Mouse (Mus musculus) Muller cell, postnatal 12 days (primary cell): ENCODE data around the gene Acbd5.
A peak's percentile ranks its signal among the peaks of the same experiment; 100 is the strongest.
"Not testable (repeated sequence)": the region's sequence is repeated elsewhere in the genome, so short reads cannot be mapped to it uniquely, and the experiment has no call there.

Source experiments
- DNase-seq: peaks from one replicate; pipeline ENCODE4 v3.0.0-alpha.2; 2015; ENCODE audit errors: inconsistent ontology term

The Acbd5 gene

DNA sequence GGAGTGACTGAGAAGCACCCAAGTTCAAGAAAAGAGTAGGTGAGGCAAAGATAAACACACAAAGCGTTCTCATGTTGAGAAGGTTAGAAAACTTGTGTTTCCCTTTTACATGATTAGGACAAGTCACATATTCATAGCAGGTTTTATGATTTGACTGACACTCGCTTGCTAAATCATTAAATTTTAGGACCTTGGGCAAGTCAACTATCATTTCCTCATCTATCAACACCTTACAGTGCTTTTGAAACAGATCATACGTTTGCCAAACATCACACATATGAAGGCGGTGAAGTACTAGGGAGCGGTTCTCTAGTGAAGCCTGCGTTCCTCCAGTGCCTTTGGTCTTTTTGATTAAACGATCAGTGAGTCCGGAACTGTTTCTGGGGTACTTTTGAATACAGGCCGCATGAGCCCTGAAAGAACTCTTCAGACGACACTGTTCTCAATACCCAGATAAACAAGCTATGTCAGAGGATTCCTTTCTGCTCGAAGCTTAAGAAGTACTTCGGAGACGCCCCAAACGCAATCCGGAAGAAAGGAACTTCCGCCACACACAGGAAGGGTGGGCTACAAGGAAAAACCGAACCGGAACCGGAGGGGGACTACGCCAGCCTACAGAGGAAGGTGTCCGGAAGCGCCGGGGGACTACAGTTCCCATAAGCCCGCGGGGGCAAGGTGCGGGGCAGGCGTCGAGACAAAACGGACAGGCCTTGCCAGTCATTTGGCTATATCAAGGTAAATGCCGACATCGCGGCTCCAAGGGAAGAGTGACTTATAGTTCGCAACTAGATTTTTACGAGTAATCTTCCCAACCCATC is at the start of gene Acbd5:
Gene Acbd5 (plus strand): TSS at position 616 of the 818 bp plus-strand sequence.
- peak; percentile 98 for DNase-seq

DNA sequence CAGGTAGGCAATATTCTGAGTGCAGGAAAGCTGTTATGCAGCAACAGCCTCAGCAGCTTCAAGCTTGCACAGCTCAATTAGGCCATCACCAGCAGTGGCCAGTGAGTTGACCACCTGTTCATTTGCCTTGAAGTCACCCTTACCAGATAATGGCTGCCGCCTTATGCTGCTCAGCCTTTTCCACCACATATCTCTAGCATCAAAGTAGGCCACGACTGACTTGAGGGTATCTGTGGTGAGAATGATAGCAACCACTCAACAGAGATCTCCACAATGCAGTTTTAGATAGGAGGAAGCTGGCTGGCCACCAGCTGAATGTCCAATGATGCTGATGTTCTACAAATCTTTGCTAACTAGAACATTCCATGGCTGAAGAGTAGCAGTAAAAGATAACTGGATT is 48.8 kb upstream of the Acbd5 start:
- DNase-seq: no peak

DNA sequence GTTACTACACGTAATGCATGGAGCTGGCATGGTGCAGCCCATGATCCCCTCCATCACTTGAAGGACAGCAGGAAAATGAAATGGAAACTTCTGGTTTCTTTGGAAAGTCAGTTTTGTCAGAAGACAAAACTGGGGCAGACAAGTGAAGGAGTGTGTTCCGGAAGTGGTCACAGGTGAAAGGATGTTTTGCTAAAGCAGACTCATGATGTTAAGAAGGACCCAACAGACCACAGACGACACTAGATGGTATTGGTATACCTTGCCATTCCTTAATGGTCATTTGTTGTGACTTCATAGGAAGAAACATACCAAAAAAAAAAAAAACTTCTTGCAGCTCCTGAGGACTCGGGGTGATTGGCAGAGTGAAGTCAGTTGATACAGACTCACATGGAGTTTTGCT is 46.6 kb upstream of the Acbd5 start:
- DNase-seq: no peak

DNA sequence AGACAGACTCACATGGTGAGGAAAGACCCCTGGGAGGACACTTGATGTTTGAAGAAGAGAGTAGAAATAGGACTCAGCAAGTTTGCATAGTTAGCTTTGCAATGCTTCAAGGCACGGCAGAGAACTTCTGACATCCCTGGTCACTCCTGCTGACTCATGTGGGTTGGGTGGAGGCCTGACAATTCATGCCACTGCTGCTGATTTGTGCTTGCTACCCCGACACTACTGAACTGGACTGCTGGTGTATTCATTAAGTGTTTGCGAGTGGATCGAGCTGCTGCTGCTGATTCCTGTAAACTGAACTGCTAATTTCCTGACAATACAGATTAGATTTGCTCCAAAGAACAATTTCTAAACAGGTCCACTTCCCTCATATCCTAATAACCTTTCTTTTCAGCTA is 46.2 kb upstream of the Acbd5 start:
- peak; percentile 66 for DNase-seq

DNA sequence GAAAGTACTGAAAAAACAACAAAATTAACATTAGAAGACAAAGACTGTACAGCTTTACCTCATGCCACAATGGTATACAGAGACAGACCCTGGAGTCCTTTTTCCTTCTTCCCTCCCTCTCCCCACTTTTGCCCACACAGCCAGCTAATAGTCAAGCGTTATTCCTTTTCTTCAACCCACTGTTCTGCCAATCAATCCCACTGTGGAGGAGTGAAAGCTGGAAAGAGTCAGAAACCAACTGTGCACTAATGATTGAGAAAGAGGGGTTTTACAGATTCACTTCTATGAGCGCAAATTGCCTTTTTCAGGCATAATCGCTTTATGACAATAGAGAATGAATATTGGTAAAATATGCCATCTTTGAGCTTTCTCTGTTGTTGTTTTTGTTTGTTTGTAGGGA is 44.9 kb upstream of the Acbd5 start:
- DNase-seq: no peak

DNA sequence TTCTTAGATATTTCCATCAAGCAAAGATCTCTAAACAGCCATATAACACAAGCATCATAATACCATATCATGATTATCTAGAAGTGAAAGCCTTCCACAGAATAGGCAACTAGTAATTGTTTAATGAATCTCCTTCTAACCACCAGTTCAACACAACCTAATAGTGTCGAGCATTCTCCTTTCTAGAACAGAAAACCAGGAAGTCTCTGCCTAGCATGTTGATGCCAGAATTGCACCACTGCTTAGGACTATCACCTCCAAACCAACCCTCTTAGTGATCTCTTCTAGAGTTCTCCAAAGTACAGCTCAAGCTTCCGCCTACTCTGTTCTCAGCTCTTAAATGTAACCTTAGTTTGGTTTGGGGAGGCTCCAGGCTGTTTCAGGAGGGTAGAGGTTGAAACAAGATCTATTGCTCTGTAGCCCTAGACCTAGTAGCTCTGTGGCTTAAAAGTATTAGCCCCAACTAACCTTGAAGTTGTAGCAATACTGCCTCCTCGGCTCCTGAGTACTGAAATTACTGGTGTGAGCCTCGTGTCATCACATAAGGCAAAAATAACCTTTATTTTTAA is 44.2 kb upstream of the Acbd5 start:
- no peak for DNase-seq

DNA sequence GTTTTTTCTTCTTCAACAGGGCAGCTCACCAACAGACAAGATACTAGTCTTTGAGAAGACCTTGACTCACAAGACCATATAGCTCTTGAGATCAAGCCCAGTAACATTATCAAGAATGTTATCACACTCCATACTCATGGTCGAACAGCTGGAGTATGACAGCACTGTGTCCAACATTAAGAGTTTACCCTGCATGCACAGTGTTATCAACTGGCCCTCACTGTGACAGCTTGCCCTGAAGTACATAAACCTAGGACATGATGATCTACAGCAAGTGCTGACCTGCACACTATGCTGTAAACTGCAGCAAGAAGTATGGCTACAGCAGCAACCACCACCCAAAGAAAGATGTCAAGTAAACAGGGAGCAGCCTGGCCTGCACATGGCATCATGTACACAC is 41.6 kb upstream of the Acbd5 start:
- no peak for DNase-seq

DNA sequence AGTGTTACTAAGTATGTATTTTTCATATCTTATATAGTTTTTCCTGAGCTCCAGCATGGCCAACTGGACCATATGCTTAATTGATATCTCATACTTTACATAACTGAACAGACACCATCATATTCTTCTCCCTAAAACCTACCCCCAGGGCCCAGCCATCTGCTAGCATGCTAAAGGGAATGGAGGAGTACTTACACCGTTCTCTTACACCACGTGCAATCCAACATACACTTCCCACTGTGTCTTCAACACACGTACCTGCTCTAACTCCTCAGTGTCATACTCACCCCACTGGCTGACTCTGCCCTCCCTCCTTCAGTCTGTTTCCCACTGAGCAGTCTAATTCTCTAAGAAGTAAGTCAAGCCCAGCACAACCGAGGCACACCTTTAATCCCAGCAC is 39.1 kb upstream of the Acbd5 start:
- DNase-seq: no peak

GRCm38 (mm10) chr2:23030631-23031030 is 37.3 kb upstream of the Acbd5 start:
- no peak for DNase-seq

DNA sequence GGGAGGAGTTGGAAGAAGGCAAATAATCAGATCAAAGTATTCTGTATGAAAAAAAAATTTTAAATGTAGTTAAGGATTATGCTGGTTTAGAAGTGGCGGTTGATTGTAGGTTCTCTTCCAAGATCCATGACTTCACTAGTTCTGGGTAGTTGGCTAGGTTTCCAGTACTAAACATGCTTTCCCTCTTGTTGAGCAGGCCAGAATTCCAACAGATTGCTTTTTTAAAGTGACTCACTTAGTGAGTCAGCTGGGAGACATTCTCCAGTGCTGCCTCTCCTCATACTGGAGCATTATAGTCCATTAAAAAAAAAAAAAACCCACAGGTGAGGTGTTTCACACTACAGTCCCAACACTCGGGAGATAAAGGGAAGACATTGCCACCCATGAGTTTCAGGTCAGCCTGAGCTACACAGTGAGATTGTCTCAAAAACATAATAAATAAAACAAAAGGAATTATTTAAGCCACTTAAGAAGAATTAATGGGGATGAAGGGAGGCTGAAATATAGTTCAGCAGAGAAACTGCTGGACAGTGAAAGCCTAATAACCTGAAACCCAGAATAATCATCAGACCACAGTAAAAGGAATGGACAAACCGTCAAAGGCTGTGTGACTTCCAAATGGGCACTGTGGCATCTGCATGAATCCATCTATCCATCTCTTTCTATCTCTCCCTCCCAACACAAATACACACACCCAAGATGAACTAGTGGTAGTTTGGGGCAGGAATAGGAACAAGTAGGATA is 33.1 kb upstream of the Acbd5 start:
- DNase-seq: peak; percentile 74

DNA sequence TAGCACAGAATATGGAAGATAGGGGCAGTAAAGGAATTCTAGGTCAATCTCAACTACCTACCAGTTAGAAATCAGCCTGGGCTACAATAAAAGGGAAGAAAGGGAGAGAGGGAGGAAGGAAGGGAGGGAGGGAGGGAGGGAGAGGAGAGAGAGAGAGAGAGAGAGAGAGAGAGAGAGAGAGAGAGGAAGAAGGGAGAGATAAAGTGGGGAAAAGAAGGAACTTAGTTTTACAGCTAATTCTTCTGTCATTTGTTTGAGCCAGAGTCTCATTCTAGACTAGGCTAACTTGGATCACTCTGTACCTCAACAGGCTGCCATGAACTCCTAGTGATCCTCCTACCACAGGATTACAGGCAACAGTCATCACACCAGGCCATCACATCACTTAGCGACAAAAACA is 32.5 kb upstream of the Acbd5 start:
- DNase-seq: no peak

DNA sequence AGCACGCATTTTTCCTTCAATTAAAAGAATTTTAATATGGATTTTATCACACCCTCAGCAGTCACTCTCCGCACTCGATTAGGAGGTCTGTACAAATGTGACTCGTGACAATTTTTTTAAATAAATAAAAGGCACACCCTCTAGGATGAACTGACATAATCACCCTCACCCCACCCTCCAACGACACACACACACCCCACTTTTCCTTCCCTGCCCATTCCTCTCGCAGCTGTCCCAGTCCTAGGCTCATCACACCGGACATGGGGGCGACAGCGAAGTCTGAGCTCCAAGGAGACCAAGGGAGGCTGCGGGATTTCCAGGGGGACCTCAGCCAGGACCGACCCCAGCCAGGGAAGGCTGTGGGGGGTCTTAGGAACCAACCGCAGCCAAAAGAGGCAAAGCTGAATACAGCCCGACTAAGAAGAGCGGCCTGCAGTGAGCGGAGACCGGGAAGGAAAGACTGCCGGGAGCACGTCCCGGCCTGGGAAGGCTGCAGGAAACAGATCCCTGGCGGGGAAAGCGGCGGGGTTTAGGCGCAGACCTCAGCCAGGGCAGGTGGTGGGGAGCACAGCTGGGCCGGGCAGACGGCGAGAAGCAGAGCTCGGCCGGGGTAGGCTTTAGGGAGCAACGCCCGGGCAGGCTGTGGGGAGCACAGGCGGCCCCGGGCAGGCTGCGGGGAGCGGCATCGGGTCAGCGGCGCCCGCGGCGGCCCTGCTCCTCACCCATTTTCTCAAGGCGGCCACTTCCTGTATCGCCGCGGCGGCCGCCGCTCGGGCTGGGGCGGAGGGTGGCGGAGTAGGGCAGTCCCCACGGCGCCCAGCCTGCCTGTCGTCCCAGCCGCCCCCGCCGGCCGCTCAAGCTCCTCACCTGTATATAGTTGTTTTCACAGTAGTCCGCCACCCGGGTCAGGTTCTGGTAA is 28.6 kb upstream of the Acbd5 start:
- DNase-seq: peak; percentile 34

DNA sequence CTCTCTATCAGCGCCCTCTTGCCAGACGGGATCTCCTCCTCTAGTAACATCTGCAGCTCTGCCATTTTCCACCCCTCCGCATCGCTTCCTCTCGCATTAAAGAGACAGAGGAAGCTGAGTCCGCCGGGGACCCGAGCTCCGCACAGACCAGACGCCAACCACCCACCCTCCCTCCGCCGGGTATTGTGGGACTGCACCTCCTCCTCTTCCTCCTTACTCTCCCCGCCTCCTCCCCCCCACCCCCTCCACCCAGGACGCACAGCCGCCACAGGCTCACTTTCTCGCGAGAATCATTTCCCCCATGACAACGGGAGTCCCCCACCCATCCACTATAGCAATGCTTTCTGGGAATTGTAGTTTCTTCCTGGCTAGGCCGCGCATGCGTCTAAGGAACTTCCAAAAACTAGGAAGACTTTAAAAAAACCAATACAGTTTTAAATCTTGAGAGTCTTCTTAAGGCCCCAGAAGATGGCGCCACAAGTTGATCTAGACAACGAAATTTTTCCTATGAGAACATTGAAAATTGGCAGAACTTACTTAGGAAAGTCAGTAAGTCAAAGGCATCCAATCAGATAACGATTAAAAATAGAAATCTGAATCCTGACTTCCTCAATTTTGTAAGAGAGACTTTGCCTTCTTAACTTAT is 27.8 kb upstream of the Acbd5 start, which contains the start of gene Abi1:
Gene Abi1 (minus strand): TSS at position 241 of the 646 bp plus-strand sequence.
- DNase-seq: peak; percentile 97

- DNase-seq: not testable (repeated sequence)
These were observed 27.3 kb upstream of the Acbd5 start for GRCm38 (mm10) chr2:23040690-23041089.

- no peak for DNase-seq
These were observed 26.5 kb upstream of the Acbd5 start for GRCm38 (mm10) chr2:23041457-23041856.

DNA sequence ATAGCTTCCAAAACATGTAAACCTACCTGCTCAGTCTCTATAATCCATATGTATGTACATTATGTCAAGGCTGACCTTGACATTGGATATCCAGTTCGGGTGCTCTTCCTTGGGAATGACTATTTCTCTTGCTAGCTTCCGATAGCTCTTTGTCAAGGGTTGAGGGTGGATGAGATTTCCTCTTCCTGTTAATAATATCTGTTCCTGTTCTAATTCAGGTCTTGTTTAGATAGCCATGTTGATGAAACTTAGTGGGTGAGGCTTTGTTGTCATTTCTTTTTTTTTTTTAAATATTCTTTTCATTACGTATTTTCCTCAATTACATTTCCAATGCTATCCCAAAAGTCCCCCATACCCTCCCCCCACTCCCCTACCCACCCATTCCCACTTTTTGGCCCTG is 25.8 kb upstream of the Acbd5 start:
- no peak for DNase-seq

GRCm38 (mm10) chr2:23045703-23046102 is 22.3 kb upstream of the Acbd5 start:
- DNase-seq: no peak

- no peak for DNase-seq
These were observed 20.0 kb upstream of the Acbd5 start for GRCm38 (mm10) chr2:23048006-23048405.

GRCm38 (mm10) chr2:23051890-23052289 is 16.1 kb upstream of the Acbd5 start:
- no peak for DNase-seq

DNA sequence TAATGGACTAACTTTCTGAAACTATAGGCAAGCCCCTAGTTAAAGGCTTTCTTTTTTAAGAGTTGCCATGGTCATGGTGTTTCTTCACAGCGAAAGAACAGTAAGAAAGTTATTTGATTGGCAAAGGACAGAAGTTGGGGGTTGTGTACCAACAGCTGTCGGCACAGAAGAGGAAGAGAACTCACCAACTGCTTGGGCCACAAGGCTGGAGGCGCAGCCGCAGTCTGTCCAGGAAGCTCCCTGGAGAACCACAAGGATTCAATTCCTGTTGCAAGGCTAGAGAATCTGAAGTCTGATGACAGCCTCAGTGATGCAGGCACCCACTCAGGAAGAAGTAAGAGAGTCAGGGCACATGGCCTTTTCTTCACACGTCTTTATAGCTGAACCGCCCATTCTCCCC is 15.4 kb upstream of the Acbd5 start:
- no peak for DNase-seq

DNA sequence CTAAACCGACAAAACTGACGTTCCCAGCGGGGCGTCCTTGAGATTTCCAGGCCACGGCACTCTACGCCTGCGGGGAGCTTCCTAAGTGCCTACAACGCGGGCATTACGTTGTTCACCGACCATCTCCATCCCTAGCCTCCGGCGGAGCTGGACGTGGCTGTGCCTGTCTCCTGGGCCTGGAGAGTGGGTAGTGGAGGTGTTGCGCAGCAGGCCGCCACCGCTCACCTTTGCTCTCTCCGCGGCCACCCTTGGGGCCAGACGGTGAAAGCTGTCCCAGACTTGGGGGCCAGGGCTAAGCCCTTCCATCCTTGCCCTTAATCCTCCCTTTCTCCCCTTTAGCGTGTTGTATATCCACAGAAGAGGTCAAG is 387 bp downstream of the Acbd5 start:
- DNase-seq: no peak
